Mouse (Mus musculus) frontal cortex, postnatal 25 days (tissue): ENCODE measurements around the gene Tmem50a.

Experiments used
- DNase-seq, 2 experiments: peaks; one replicate each; pipeline ENCODE4 v3.0.0; 2022; ENCODE audit warnings: low spot score in 2 of 2

Gene Tmem50a

GRCm38 (mm10) chr4:134852438-134853255 lies 62.2 kb downstream of the Tmem50a start:
- peak; percentile 9 to 18 for DNase-seq

GRCm38 (mm10) chr4:134851876-134852275 lies 62.9 kb downstream of the Tmem50a start:
- DNase-seq, result no peak

GRCm38 (mm10) chr4:134851236-134851635 lies 63.6 kb downstream of the Tmem50a start:
- no peak for DNase-seq

GRCm38 (mm10) chr4:134850551-134850950 lies 64.3 kb downstream of the Tmem50a start:
- DNase-seq, result no peak
